Mouse (Mus musculus): ENCODE results near the gene Commd2. TPM values are rescaled to one million over a fixed set of nuclear protein-coding genes. Genes with fewer than 3 reads are reported as not detected.

Gene Commd2
- polyA plus RNA-seq (2012; rRNA removed): 26.1 and 26.9 TPM in 2 replicates

DNA sequence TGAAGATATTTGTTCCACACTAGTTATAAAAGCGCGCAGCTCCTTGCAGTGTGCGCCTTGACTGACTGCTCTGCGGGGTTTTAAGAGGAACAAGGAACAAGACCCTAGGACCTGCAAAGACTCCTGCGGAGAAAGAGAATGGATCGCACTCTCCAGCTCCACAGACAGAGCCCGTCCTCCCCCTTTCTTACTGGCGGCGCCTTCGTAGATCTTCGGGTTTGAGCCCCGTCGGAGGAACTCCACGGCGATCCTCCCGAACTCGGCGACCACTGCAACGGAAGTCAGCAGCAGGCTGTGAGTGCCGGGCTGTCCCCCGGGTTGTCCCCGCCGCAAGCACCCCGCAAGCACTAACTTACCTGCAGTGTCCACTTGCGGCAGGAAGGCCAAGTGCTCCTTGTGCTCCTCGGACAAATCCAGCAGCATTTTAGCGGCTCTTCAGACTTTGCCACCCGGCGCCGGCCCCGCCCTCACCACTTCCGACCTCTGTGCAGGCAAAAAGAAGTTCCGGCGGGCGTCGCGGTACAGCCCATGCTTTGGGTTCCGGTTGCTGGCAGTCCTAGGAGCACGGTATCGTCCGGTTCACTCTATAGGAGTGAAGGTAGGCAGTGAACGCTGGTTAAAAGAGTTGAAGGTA lies at the start of gene Commd2:
Gene Commd2, minus strand, starts transcription at position 485 of the 634 bp plus-strand sequence.
- H3K4me3 ChIP-seq (ENCODE audit: insufficient read depth, low read length): peak within 1 kb of the TSS; percentile 98
- H3K27ac ChIP-seq (ENCODE audit: insufficient read depth, low read length): 0 out of 2 replicates have a peak within 1 kb of the TSS, but pooled peaks have one; percentile 15
- H3K4me1 ChIP-seq (ENCODE audit: control insufficient read depth, insufficient read depth, low read length): peaks cover 1% of the 10 kb centered on the region; the same call in 1 of the 2 replicates
- peak; percentile 70 for TF ChIP-seq POLR2A (IDR thresholded peaks at IDR 0.05; ENCODE audit: extremely low read depth, insufficient read depth, low read length)
- TF ChIP-seq CTCF (IDR thresholded peaks at IDR 0.05; ENCODE audit: extremely low read depth, insufficient read depth, low read length): no peak

DNA sequence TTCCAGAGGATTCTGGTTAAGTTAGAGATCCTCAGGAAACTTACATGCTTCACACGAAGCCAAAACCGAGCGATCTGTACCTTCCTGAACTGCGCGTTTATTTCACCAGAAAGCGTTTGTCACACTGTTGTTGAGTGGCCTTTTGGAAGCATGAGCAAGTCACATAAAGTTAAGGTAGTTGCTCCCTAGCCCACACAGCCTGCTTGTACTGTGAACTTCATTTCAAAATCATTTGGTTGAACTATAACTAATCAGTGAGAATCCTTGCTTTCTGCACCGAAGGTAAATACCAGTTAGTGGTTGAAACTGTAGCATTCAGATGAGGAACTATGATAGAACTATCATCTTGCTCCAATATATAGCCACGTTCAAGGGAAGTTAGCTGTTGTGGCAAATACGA lies 45.3 kb upstream of the Commd2 start:
- H3K4me3 ChIP-seq (ENCODE audit: insufficient read depth, low read length): no peak overlapping the region
- no peak overlapping the region for H3K27ac ChIP-seq (ENCODE audit: insufficient read depth, low read length)
- TF ChIP-seq CTCF (IDR thresholded peaks at IDR 0.05; ENCODE audit: extremely low read depth, insufficient read depth, low read length) (no peak), POLR2A (IDR thresholded peaks at IDR 0.05; ENCODE audit: extremely low read depth, insufficient read depth, low read length) (no peak)
- no peaks in the 10 kb centered on the region for H3K4me1 ChIP-seq (ENCODE audit: control insufficient read depth, insufficient read depth, low read length)

DNA sequence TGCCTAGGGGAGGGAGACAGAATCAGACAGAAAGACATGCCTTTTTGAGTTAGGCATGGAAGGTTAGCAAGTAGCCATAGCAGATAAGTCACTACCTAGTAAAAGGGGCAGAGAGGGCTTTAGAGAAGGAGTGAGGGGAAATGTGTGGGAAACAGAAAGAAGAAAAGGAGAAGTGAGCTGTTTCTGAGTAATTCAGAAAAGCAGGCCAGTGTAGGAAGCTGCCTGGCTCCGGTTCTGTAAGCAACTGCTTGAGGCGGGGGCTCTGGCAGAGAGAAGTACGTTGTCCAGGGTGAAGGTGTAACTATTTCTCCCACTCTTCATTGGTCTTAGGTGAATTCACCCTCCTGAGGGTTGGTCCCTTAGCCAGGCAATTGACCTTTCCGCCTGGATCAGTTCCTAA lies 44.7 kb upstream of the Commd2 start:
- TF ChIP-seq POLR2A (IDR thresholded peaks at IDR 0.05; ENCODE audit: extremely low read depth, insufficient read depth, low read length): no peak
- TF ChIP-seq CTCF (IDR thresholded peaks at IDR 0.05; ENCODE audit: extremely low read depth, insufficient read depth, low read length): no peak
- H3K27ac ChIP-seq (ENCODE audit: insufficient read depth, low read length): no peak overlapping the region
- H3K4me3 ChIP-seq (ENCODE audit: insufficient read depth, low read length): no peak overlapping the region
- no peaks in the 10 kb centered on the region for H3K4me1 ChIP-seq (ENCODE audit: control insufficient read depth, insufficient read depth, low read length)

DNA sequence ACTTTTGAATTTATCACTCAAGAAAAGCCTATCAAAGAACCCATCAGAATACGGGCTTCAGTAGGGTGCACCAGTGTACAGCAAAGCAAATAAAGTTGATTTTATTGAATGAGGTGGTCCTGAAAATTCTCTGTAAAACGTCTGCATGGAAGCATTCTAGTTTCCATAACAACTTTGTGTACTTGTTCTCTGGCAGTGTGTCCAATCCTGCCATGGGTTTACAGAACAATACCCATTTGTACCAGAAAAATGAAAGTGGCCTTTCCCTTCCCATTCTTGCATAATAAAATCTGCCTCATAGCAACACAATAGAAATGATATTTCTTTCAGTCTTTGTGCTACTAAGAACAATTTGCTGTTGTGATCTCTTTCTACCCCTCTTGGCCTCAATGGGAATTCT lies 41.2 kb upstream of the Commd2 start, which contains the start of gene Ankub1:
Gene Ankub1, minus strand, starts transcription at position 81 of the 400 bp plus-strand sequence.
- no peak within 1 kb of the TSS for H3K4me3 ChIP-seq (ENCODE audit: insufficient read depth, low read length)
- no peaks in the 10 kb centered on the region for H3K4me1 ChIP-seq (ENCODE audit: control insufficient read depth, insufficient read depth, low read length)
- TF ChIP-seq CTCF (IDR thresholded peaks at IDR 0.05; ENCODE audit: extremely low read depth, insufficient read depth, low read length): no peak
- no peak for TF ChIP-seq POLR2A (IDR thresholded peaks at IDR 0.05; ENCODE audit: extremely low read depth, insufficient read depth, low read length)
- H3K27ac ChIP-seq (ENCODE audit: insufficient read depth, low read length): peak within 1 kb of the TSS; percentile 73

DNA sequence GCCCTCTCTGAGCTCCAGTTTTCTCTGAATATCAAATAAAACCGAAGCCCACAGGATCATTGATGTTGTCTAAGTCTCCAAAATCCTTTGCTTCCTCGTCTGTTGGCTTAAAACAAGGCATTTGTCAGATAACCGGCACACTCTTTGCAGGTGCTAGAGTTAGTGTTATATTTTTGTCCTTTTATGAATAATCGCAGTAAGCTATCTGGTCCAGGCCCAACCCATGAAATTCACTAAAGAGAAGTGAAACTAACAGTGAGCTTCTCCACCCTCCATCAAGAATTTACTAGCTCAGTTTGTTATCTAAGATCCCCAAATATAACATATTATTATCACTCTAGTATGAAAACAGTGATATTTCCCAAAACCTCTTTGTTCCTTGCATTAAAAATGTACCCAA lies 40.3 kb upstream of the Commd2 start:
- H3K27ac ChIP-seq (ENCODE audit: insufficient read depth, low read length): peak overlapping the region; percentile 46; the same call in 1 of the 2 replicates
- no peak overlapping the region for H3K4me3 ChIP-seq (ENCODE audit: insufficient read depth, low read length)
- no peak for TF ChIP-seq CTCF (IDR thresholded peaks at IDR 0.05; ENCODE audit: extremely low read depth, insufficient read depth, low read length)
- no peak for TF ChIP-seq POLR2A (IDR thresholded peaks at IDR 0.05; ENCODE audit: extremely low read depth, insufficient read depth, low read length)
- H3K4me1 ChIP-seq (ENCODE audit: control insufficient read depth, insufficient read depth, low read length): no peaks in the 10 kb centered on the region

DNA sequence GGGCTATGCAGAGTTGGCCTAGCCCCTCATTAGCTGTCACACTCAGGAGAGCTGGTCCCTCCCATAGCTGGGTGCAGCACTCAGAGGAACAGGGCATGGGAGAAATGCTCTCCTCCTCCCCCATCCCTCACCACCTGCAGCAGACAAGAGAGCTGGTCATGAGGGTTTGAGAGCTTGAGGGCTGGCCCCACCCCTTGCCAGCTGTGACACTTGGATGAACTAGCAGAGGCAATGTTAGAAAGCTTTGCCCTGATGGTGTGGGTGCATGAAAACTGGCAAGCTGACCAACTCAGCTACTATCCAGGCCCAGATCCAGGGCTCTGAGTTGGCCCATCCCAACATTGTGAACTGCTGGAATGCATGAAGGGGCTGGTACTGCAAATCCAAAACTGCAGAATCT lies 26.3 kb upstream of the Commd2 start:
- H3K27ac ChIP-seq (ENCODE audit: insufficient read depth, low read length): no peak overlapping the region; the same call in none of the 2 replicates
- H3K4me1 ChIP-seq (ENCODE audit: control insufficient read depth, insufficient read depth, low read length): no peaks in the 10 kb centered on the region
- H3K4me3 ChIP-seq (ENCODE audit: insufficient read depth, low read length): no peak overlapping the region
- no peak for TF ChIP-seq CTCF (IDR thresholded peaks at IDR 0.05; ENCODE audit: extremely low read depth, insufficient read depth, low read length)
- TF ChIP-seq POLR2A (IDR thresholded peaks at IDR 0.05; ENCODE audit: extremely low read depth, insufficient read depth, low read length): no peak

DNA sequence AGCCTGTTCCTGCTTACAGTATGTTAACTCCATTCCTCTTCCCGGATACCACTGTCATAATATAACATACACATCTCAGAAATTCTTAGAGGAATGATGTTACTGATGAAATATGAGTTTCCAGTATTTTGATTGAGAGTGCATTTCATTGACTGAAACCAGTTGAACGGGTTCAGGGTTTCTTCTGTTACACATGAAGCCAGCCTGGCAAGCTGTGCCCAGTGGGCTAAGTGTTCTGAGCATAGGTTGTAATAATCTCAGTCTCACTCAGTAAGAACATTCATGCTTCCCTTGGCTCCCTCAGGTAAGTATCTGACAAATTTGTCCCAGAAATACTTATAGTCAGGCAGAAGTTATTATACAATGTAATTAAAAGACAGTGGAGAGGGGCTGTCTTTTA lies 22.6 kb upstream of the Commd2 start:
- Histone ChIP-seq H3K4me1 (ENCODE audit: control insufficient read depth, insufficient read depth, low read length) (no peaks in the 10 kb centered on the region), H3K27ac (ENCODE audit: insufficient read depth, low read length) (no peak overlapping the region), H3K4me3 (ENCODE audit: insufficient read depth, low read length) (no peak overlapping the region)
- no peak for TF ChIP-seq POLR2A (IDR thresholded peaks at IDR 0.05; ENCODE audit: extremely low read depth, insufficient read depth, low read length)
- no peak for TF ChIP-seq CTCF (IDR thresholded peaks at IDR 0.05; ENCODE audit: extremely low read depth, insufficient read depth, low read length)

DNA sequence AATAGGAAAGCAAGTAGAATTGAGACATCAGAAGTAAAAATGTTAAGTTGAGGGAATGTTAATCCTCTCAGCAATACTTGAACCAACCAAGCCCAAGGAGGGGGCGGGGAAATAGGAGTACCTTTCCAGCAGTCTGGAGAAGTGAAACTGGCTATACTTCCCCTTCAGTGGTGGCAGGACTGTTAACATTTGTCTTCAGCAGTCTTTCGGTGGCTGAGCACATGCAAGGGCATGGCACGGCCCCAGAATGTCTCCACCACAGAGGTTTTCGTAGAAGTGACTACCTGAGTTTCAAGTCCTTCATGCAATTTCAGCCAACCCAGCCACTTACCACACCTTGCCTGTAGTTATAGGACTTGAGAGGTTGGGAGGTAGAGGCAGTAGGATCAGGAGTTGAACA lies 22.1 kb upstream of the Commd2 start:
- TF ChIP-seq POLR2A (IDR thresholded peaks at IDR 0.05; ENCODE audit: extremely low read depth, insufficient read depth, low read length) (no peak), CTCF (IDR thresholded peaks at IDR 0.05; ENCODE audit: extremely low read depth, insufficient read depth, low read length) (no peak)
- H3K4me3 ChIP-seq (ENCODE audit: insufficient read depth, low read length): no peak overlapping the region
- H3K4me1 ChIP-seq (ENCODE audit: control insufficient read depth, insufficient read depth, low read length): no peaks in the 10 kb centered on the region
- H3K27ac ChIP-seq (ENCODE audit: insufficient read depth, low read length): no peak overlapping the region

DNA sequence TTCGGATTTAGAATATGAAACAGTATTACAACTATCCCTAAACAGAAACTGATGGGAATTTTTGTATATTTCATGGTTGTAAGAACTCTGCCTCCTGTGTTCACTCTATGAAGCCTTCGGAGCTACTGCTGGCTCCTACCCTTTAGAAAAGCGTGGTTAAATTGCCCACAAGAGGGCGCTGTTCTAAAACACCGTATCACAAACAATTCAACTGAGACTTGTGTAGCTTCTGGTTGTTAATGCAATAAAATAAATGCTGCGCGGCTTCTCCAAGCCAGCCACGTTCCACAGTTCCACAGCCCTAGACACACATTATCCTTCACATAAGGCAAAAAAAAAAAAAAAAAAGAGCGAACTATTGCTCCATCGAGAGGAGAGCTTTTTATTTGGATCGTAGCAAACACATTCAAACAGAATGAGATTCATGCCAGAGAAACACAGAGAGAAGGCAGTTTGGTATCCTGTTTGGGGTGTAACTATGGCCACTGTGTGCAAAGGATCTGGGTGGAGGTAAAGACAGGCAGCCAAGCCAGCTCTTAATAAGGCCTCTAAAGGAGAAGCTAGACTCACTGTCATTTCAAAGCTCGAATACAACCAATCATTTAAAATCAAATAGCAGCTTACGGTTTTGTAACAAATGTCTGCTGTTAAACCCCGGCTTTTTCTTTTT lies 15.7 kb upstream of the Commd2 start:
- TF ChIP-seq CTCF (IDR thresholded peaks at IDR 0.05; ENCODE audit: extremely low read depth, insufficient read depth, low read length): peak; percentile 64
- TF ChIP-seq POLR2A (IDR thresholded peaks at IDR 0.05; ENCODE audit: extremely low read depth, insufficient read depth, low read length): no peak
- no peaks in the 10 kb centered on the region for H3K4me1 ChIP-seq (ENCODE audit: control insufficient read depth, insufficient read depth, low read length)
- peak overlapping the region; percentile 23 for H3K4me3 ChIP-seq (ENCODE audit: insufficient read depth, low read length)
- H3K27ac ChIP-seq (ENCODE audit: insufficient read depth, low read length): 0 out of 2 replicates have a peak overlapping the region, but pooled peaks have one; percentile 27

DNA sequence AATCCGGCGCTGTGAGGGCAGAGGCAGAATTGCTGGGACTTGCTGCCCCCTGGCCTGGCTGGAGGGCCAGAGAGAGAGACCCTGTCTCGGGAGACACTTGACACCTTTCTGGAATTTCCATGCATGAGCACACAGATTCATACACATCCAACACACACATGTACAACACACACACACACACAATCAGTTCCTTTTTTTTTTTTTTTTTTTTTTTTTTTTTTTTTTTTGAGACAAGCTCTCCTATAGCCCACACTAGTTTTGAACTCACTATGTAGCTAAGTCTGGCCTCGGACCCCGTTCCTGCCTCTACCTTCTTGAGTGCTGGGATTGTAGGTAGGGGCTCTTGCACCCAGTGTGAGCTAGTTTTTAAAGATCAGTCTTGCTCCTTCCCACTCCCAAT lies 14.4 kb upstream of the Commd2 start:
- no peaks in the 10 kb centered on the region for H3K4me1 ChIP-seq (ENCODE audit: control insufficient read depth, insufficient read depth, low read length)
- H3K27ac ChIP-seq (ENCODE audit: insufficient read depth, low read length): peak overlapping the region; percentile 83; the same call in 1 of the 2 replicates
- TF ChIP-seq CTCF (IDR thresholded peaks at IDR 0.05; ENCODE audit: extremely low read depth, insufficient read depth, low read length) (no peak), POLR2A (IDR thresholded peaks at IDR 0.05; ENCODE audit: extremely low read depth, insufficient read depth, low read length) (no peak)

More for the DNA sequence above, 14.4 kb upstream of the Commd2 start:
- H3K4me3 ChIP-seq (ENCODE audit: insufficient read depth, low read length): no peak overlapping the region
